Mouse (Mus musculus): ENCODE measurements around the gene Nop53. TPM values are rescaled to one million over a fixed set of nuclear protein-coding genes. Genes with fewer than 3 reads are reported as not detected.
A peak's percentile ranks its signal among the peaks of the same experiment; 100 is the strongest.

The Nop53 gene
- polyA plus RNA-seq, 1 experiment from 2014 or later: 192 TPM

- Histone ChIP-seq H3K27me3 (no peaks in the 10 kb centered on the region), H3K9me3 (peaks cover 3% of the 10 kb centered on the region; the same call in 1 of the 2 replicates), H3K27ac (no peak overlapping the region), H3K4me2 (no peak overlapping the region), H3K4me1 (replicated peaks) (no peaks in the 10 kb centered on the region), H3K36me3 (peaks cover 73% of the 10 kb centered on the region), H3K4me3 (replicated peaks) (no peak overlapping the region), H3K9ac (replicated peaks) (no peak overlapping the region)
- ATAC-seq (ENCODE audit: insufficient number of reproducible peaks, insufficient read depth, low FRiP score, low TSS enrichment, low read depth): no peak
- WGBS: 67% methylated on average over 25 of the region's 25 CpGs
These were observed 26.4 kb upstream of the Nop53 start for GRCm38 (mm10) chr7:15972247-15972646.

GRCm38 (mm10) chr7:15969674-15970073 is 23.8 kb upstream of the Nop53 start:
- no peak overlapping the region for H3K4me3 ChIP-seq (replicated peaks)
- ATAC-seq (ENCODE audit: insufficient number of reproducible peaks, insufficient read depth, low FRiP score, low TSS enrichment, low read depth): no peak
- peaks cover 3% of the 10 kb centered on the region; the same call in 1 of the 2 replicates for H3K9me3 ChIP-seq
- H3K27me3 ChIP-seq: no peaks in the 10 kb centered on the region
- no peak overlapping the region for H3K4me2 ChIP-seq
- 83% methylated on average over 3 of the region's 3 CpGs for WGBS
- H3K36me3 ChIP-seq: peaks cover 50% of the 10 kb centered on the region
- no peak overlapping the region for H3K27ac ChIP-seq
- no peaks in the 10 kb centered on the region for H3K4me1 ChIP-seq (replicated peaks)
- no peak overlapping the region for H3K9ac ChIP-seq (replicated peaks)

- H3K27ac ChIP-seq: no peak overlapping the region
- H3K27me3 ChIP-seq: no peaks in the 10 kb centered on the region
- peaks cover 3% of the 10 kb centered on the region; the same call in 1 of the 2 replicates for H3K9me3 ChIP-seq
- H3K36me3 ChIP-seq: peaks cover 36% of the 10 kb centered on the region
- 86% methylated on average over 8 of the region's 8 CpGs for WGBS
- H3K4me2 ChIP-seq: no peak overlapping the region
- ATAC-seq (ENCODE audit: insufficient number of reproducible peaks, insufficient read depth, low FRiP score, low TSS enrichment, low read depth): no peak
- H3K9ac ChIP-seq (replicated peaks): no peak overlapping the region
- H3K4me1 ChIP-seq (replicated peaks): no peaks in the 10 kb centered on the region; the same call in 1 of the 2 replicates
- no peak overlapping the region for H3K4me3 ChIP-seq (replicated peaks)
These were observed 22.4 kb upstream of the Nop53 start for GRCm38 (mm10) chr7:15968322-15968721.

- Histone ChIP-seq H3K27ac (no peak within 1 kb of the TSS), H3K27me3 (no peaks in the 10 kb centered on the region)
These were observed 21.4 kb upstream of the Nop53 start, which contains the start of gene Ehd2 for GRCm38 (mm10) chr7:15967312-15967711. Gene Ehd2, minus strand, starts transcription at chr7:15967567.

GRCm38 (mm10) chr7:15966489-15966888 is 20.6 kb upstream of the Nop53 start:
- H3K27me3 ChIP-seq: no peaks in the 10 kb centered on the region
- H3K36me3 ChIP-seq: peaks cover 18% of the 10 kb centered on the region
- 85% methylated on average over 3 of the region's 3 CpGs for WGBS
- peaks cover 3% of the 10 kb centered on the region; the same call in 1 of the 2 replicates for H3K9me3 ChIP-seq
- H3K4me1 ChIP-seq (replicated peaks): peaks cover 18% of the 10 kb centered on the region
- no peak for ATAC-seq (ENCODE audit: insufficient number of reproducible peaks, insufficient read depth, low FRiP score, low TSS enrichment, low read depth)
- peak overlapping the region; percentile 58; the same call in 1 of the 2 replicates for H3K4me2 ChIP-seq
- no peak overlapping the region for H3K9ac ChIP-seq (replicated peaks)
- H3K27ac ChIP-seq: no peak overlapping the region
- H3K4me3 ChIP-seq (replicated peaks): no peak overlapping the region; the same call in 1 of the 2 replicates

More at GRCm38 (mm10) chr7:15967312-15967711, 21.4 kb upstream of the Nop53 start, which contains the start of gene Ehd2:
- H3K4me2 ChIP-seq: peak within 1 kb of the TSS; percentile 58
- peak within 1 kb of the TSS; percentile 38 for H3K4me3 ChIP-seq (replicated peaks)
- peaks cover 26% of the 10 kb centered on the region for H3K36me3 ChIP-seq
- peaks cover 10% of the 10 kb centered on the region for H3K4me1 ChIP-seq (replicated peaks)
- peak within 1 kb of the TSS; percentile 44 for H3K9ac ChIP-seq (replicated peaks)
- 1% methylated on average over 22 of the region's 22 CpGs for WGBS
- ATAC-seq (ENCODE audit: insufficient number of reproducible peaks, insufficient read depth, low FRiP score, low TSS enrichment, low read depth): peak; percentile 67
- H3K9me3 ChIP-seq: peaks cover 3% of the 10 kb centered on the region; the same call in 1 of the 2 replicates

GRCm38 (mm10) chr7:15963798-15964652 is 18.2 kb upstream of the Nop53 start:
- WGBS: 84% methylated on average over 32 of the region's 32 CpGs
- H3K27ac ChIP-seq: no peak overlapping the region
- no peak for ATAC-seq (ENCODE audit: insufficient number of reproducible peaks, insufficient read depth, low FRiP score, low TSS enrichment, low read depth)
- peaks cover 3% of the 10 kb centered on the region; the same call in 1 of the 2 replicates for H3K9me3 ChIP-seq
- H3K4me2 ChIP-seq: no peak overlapping the region
- H3K4me3 ChIP-seq (replicated peaks): no peak overlapping the region
- no peaks in the 10 kb centered on the region; the same call in 1 of the 2 replicates for H3K27me3 ChIP-seq
- peaks cover 24% of the 10 kb centered on the region for H3K4me1 ChIP-seq (replicated peaks)
- no peaks in the 10 kb centered on the region for H3K36me3 ChIP-seq
- H3K9ac ChIP-seq (replicated peaks): no peak overlapping the region

- Histone ChIP-seq H3K36me3 (no peaks in the 10 kb centered on the region), H3K27ac (peak overlapping the region; percentile 87), H3K9me3 (no peaks in the 10 kb centered on the region), H3K4me1 (replicated peaks) (peaks cover 24% of the 10 kb centered on the region), H3K27me3 (peaks cover 2% of the 10 kb centered on the region), H3K9ac (replicated peaks) (peak overlapping the region; percentile 44; the same call in 1 of the 2 replicates), H3K4me2 (peak overlapping the region; percentile 30), H3K4me3 (replicated peaks) (no peak overlapping the region)
- 31% methylated on average over 12 of the region's 12 CpGs for WGBS
- ATAC-seq (ENCODE audit: insufficient number of reproducible peaks, insufficient read depth, low FRiP score, low TSS enrichment, low read depth): peak; percentile 41
These were observed 16.7 kb upstream of the Nop53 start for GRCm38 (mm10) chr7:15962311-15963288.

GRCm38 (mm10) chr7:15961798-15962197 is 15.9 kb upstream of the Nop53 start:
- WGBS: 83% methylated on average over 7 of the region's 7 CpGs
- Histone ChIP-seq H3K4me1 (replicated peaks) (peaks cover 24% of the 10 kb centered on the region), H3K4me3 (replicated peaks) (no peak overlapping the region), H3K9ac (replicated peaks) (peak overlapping the region; percentile 44; the same call in 1 of the 2 replicates), H3K9me3 (no peaks in the 10 kb centered on the region), H3K4me2 (no peak overlapping the region), H3K27ac (peak overlapping the region; percentile 87; the same call in 1 of the 2 replicates), H3K36me3 (no peaks in the 10 kb centered on the region), H3K27me3 (peaks cover 4% of the 10 kb centered on the region)
- ATAC-seq (ENCODE audit: insufficient number of reproducible peaks, insufficient read depth, low FRiP score, low TSS enrichment, low read depth): no peak

GRCm38 (mm10) chr7:15961239-15961638 is 15.4 kb upstream of the Nop53 start:
- no peak overlapping the region for H3K27ac ChIP-seq
- H3K4me3 ChIP-seq (replicated peaks): no peak overlapping the region
- no peaks in the 10 kb centered on the region for H3K36me3 ChIP-seq
- H3K9ac ChIP-seq (replicated peaks): no peak overlapping the region
- WGBS: 69% methylated on average over 4 of the region's 4 CpGs
- no peak overlapping the region for H3K4me2 ChIP-seq
- peaks cover 7% of the 10 kb centered on the region for H3K27me3 ChIP-seq
- H3K4me1 ChIP-seq (replicated peaks): peaks cover 24% of the 10 kb centered on the region
- H3K9me3 ChIP-seq: no peaks in the 10 kb centered on the region
- no peak for ATAC-seq (ENCODE audit: insufficient number of reproducible peaks, insufficient read depth, low FRiP score, low TSS enrichment, low read depth)

- H3K27me3 ChIP-seq: peaks cover 12% of the 10 kb centered on the region
- ATAC-seq (ENCODE audit: insufficient number of reproducible peaks, insufficient read depth, low FRiP score, low TSS enrichment, low read depth): no peak
- H3K4me3 ChIP-seq (replicated peaks): no peak overlapping the region
- peaks cover 24% of the 10 kb centered on the region for H3K4me1 ChIP-seq (replicated peaks)
- WGBS: 53% methylated on average over 4 of the region's 4 CpGs
- H3K4me2 ChIP-seq: no peak overlapping the region
- H3K9me3 ChIP-seq: no peaks in the 10 kb centered on the region
- H3K27ac ChIP-seq: no peak overlapping the region
- H3K9ac ChIP-seq (replicated peaks): no peak overlapping the region
- H3K36me3 ChIP-seq: no peaks in the 10 kb centered on the region
These were observed 14.8 kb upstream of the Nop53 start for GRCm38 (mm10) chr7:15960691-15961090.
